Mouse (Mus musculus) intestine, embryonic 15.5 days (tissue): ENCODE measurements around the gene Gm20388. TPM values are rescaled to one million over a fixed set of nuclear protein-coding genes. Genes with fewer than 3 reads are reported as not detected.

ENCODE experiments used
- ATAC-seq: fragments of 200-750 bp; cut with Nextera tagmentation; 2 replicates; pipeline ENCODE4 v1.8.0; 2017; ENCODE audit warnings: moderate TSS enrichment, moderate library complexity
- H3K27ac ChIP-seq: fragments of 300-500 bp; sonication (generic); 2 replicates; pipeline ENCODE4 v1.5.1; 2015; ENCODE audit warnings: mild to moderate bottlenecking, inconsistent platforms
- H3K27me3 ChIP-seq: fragments of 300-500 bp; sonication (generic); replicated peaks from 2 replicates; pipeline ENCODE4 v1.6.1; 2015; ENCODE audit warnings: inconsistent platforms
- H3K36me3 ChIP-seq: fragments of 300-500 bp; sonication (generic); 2 replicates; pipeline ENCODE4 v1.6.1; 2015; ENCODE audit warnings: inconsistent platforms
- H3K4me1 ChIP-seq: fragments of 300-500 bp; sonication (generic); replicated peaks from 2 replicates; pipeline ENCODE4 v1.6.1; 2015; ENCODE audit warnings: inconsistent platforms
- H3K4me2 ChIP-seq: fragments of 300-500 bp; sonication (generic); replicated peaks from 2 replicates; pipeline ENCODE4 v1.6.1; 2015; ENCODE audit warnings: mild to moderate bottlenecking, inconsistent platforms
- H3K4me3 ChIP-seq: fragments of 300-500 bp; sonication (generic); replicated peaks from 2 replicates; pipeline ENCODE4 v1.5.1; 2015; ENCODE audit warnings: inconsistent platforms
- H3K9ac ChIP-seq: fragments of 300-500 bp; sonication (generic); 2 replicates; pipeline ENCODE4 v1.6.1; 2015; ENCODE audit warnings: inconsistent platforms
- H3K9me3 ChIP-seq: fragments of 300-500 bp; sonication (generic); 2 replicates; pipeline ENCODE4 v1.6.1; 2016; ENCODE audit warnings: inconsistent platforms
- WGBS: fragments of 180-500 bp; shearing (Covaris S2); methylation state at CpG from one replicate; pipeline ENCODE4 v1.1.7; 2015; 5-methylcytosine and 5-hydroxymethylcytosine counted together
- polyA plus RNA-seq: library from polyadenylated mRNA; unstranded; fragments of >200 nt; fragmentation: Nextera tagmentation; extraction: Ambion mirVana; gene quantifications from 2 replicates; pipeline ENCODE4 v1.2.1, GENCODE M21; 2015

Gene Gm20388
- polyA plus RNA-seq, 1 experiment from 2014 or later = not detected

GRCm38 (mm10) chr8:122084726-122085410 is 2174.2 kb downstream of the Gm20388 start:
- Histone ChIP-seq H3K4me2 (no peak overlapping the region), H3K4me3 (no peak overlapping the region), H3K27ac (no peak overlapping the region), H3K27me3 (no peaks in the 10 kb centered on the region), H3K4me1 (peaks cover 4% of the 10 kb centered on the region), H3K9ac (no peak overlapping the region), H3K9me3 (no peaks in the 10 kb centered on the region), H3K36me3 (no peaks in the 10 kb centered on the region)
- WGBS = 71% methylated on average over 15 of the region's 15 CpGs
- no peak for ATAC-seq

- H3K4me3 ChIP-seq = no peak overlapping the region
Measured at GRCm38 (mm10) chr8:122086064-122086463, 2175.4 kb downstream of the Gm20388 start.

GRCm38 (mm10) chr8:122088631-122089030 is 2178.0 kb downstream of the Gm20388 start:
- Histone ChIP-seq H3K27me3 (no peaks in the 10 kb centered on the region), H3K36me3 (no peaks in the 10 kb centered on the region), H3K4me3 (no peak overlapping the region), H3K4me2 (no peak overlapping the region), H3K4me1 (no peaks in the 10 kb centered on the region; the same call in 1 of the 2 replicates), H3K27ac (no peak overlapping the region), H3K9ac (no peak overlapping the region), H3K9me3 (no peaks in the 10 kb centered on the region)
- WGBS = 89% methylated on average over 16 of the region's 16 CpGs
- ATAC-seq = no peak

More at GRCm38 (mm10) chr8:122086064-122086463, 2175.4 kb downstream of the Gm20388 start:
- Histone ChIP-seq H3K27ac (no peak overlapping the region), H3K9me3 (no peaks in the 10 kb centered on the region), H3K4me2 (no peak overlapping the region), H3K4me1 (no peaks in the 10 kb centered on the region; the same call in 1 of the 2 replicates), H3K9ac (no peak overlapping the region), H3K36me3 (no peaks in the 10 kb centered on the region), H3K27me3 (no peaks in the 10 kb centered on the region)
- 85% methylated on average over 12 of the region's 12 CpGs for WGBS
- no peak for ATAC-seq

- no peaks in the 10 kb centered on the region for H3K27me3 ChIP-seq
- 64% methylated on average over 7 of the region's 7 CpGs for WGBS
- H3K9me3 ChIP-seq = no peaks in the 10 kb centered on the region
- ATAC-seq = no peak
- no peak overlapping the region for H3K27ac ChIP-seq
- no peak overlapping the region for H3K4me2 ChIP-seq
- no peak overlapping the region for H3K4me3 ChIP-seq
- H3K9ac ChIP-seq = no peak overlapping the region
- H3K36me3 ChIP-seq = no peaks in the 10 kb centered on the region
- no peaks in the 10 kb centered on the region; the same call in 1 of the 2 replicates for H3K4me1 ChIP-seq
Measured at GRCm38 (mm10) chr8:122089186-122089700, 2178.6 kb downstream of the Gm20388 start.

- ATAC-seq = no peak
- no peak overlapping the region for H3K9ac ChIP-seq
- WGBS = 85% methylated on average over 5 of the region's 5 CpGs
- no peaks in the 10 kb centered on the region for H3K9me3 ChIP-seq
- no peak overlapping the region for H3K4me3 ChIP-seq
- H3K4me2 ChIP-seq = no peak overlapping the region
- no peaks in the 10 kb centered on the region for H3K27me3 ChIP-seq
- no peak overlapping the region for H3K27ac ChIP-seq
- H3K4me1 ChIP-seq = no peaks in the 10 kb centered on the region; the same call in 1 of the 2 replicates
- no peaks in the 10 kb centered on the region for H3K36me3 ChIP-seq
Measured at GRCm38 (mm10) chr8:122092476-122092875, 2181.8 kb downstream of the Gm20388 start.

- Histone ChIP-seq H3K4me1 (peaks cover 12% of the 10 kb centered on the region), H3K4me3 (no peak overlapping the region), H3K27ac (no peak overlapping the region), H3K27me3 (no peaks in the 10 kb centered on the region), H3K36me3 (no peaks in the 10 kb centered on the region), H3K4me2 (no peak overlapping the region), H3K9ac (no peak overlapping the region), H3K9me3 (no peaks in the 10 kb centered on the region)
- 72% methylated on average over 3 of the region's 3 CpGs for WGBS
- no peak for ATAC-seq
Measured at GRCm38 (mm10) chr8:122098766-122099165, 2188.1 kb downstream of the Gm20388 start.

- Histone ChIP-seq H3K9me3 (no peaks in the 10 kb centered on the region), H3K4me3 (no peak overlapping the region), H3K27me3 (no peaks in the 10 kb centered on the region), H3K27ac (no peak overlapping the region), H3K4me2 (no peak overlapping the region), H3K9ac (no peak overlapping the region), H3K36me3 (no peaks in the 10 kb centered on the region), H3K4me1 (peaks cover 12% of the 10 kb centered on the region)
- 75% methylated on average over 7 of the region's 7 CpGs for WGBS
- no peak for ATAC-seq
Measured at GRCm38 (mm10) chr8:122099711-122100220, 2189.1 kb downstream of the Gm20388 start.

- no peak overlapping the region for H3K4me2 ChIP-seq
- no peaks in the 10 kb centered on the region for H3K36me3 ChIP-seq
- H3K4me1 ChIP-seq = peaks cover 17% of the 10 kb centered on the region
- H3K27ac ChIP-seq = no peak overlapping the region
- H3K9ac ChIP-seq = no peak overlapping the region
- no peak overlapping the region for H3K4me3 ChIP-seq
- no peaks in the 10 kb centered on the region for H3K27me3 ChIP-seq
- H3K9me3 ChIP-seq = no peaks in the 10 kb centered on the region
- no peak for ATAC-seq
- 77% methylated on average over 5 of the region's 5 CpGs for WGBS
Measured at GRCm38 (mm10) chr8:122101816-122102215, 2191.2 kb downstream of the Gm20388 start.

- H3K4me2 ChIP-seq = no peak overlapping the region
- H3K4me3 ChIP-seq = no peak overlapping the region
- H3K9ac ChIP-seq = no peak overlapping the region
- no peak overlapping the region for H3K27ac ChIP-seq
- no peaks in the 10 kb centered on the region for H3K9me3 ChIP-seq
- ATAC-seq = no peak
- 39% methylated on average over 8 of the region's 8 CpGs for WGBS
- H3K36me3 ChIP-seq = no peaks in the 10 kb centered on the region
- peaks cover 17% of the 10 kb centered on the region for H3K4me1 ChIP-seq
- no peaks in the 10 kb centered on the region for H3K27me3 ChIP-seq
Measured at GRCm38 (mm10) chr8:122102286-122102685, 2191.6 kb downstream of the Gm20388 start.

- Histone ChIP-seq H3K9me3 (no peaks in the 10 kb centered on the region), H3K27me3 (no peaks in the 10 kb centered on the region), H3K4me2 (no peak overlapping the region), H3K36me3 (no peaks in the 10 kb centered on the region), H3K4me3 (no peak overlapping the region), H3K9ac (no peak overlapping the region), H3K4me1 (peaks cover 17% of the 10 kb centered on the region), H3K27ac (no peak overlapping the region)
- WGBS = 54% methylated on average over 9 of the region's 9 CpGs
- no peak for ATAC-seq
Measured at GRCm38 (mm10) chr8:122103241-122103640, 2192.6 kb downstream of the Gm20388 start.

- 84% methylated on average over 4 of the region's 4 CpGs for WGBS
- no peaks in the 10 kb centered on the region for H3K27me3 ChIP-seq
- H3K9ac ChIP-seq = no peak overlapping the region
- no peaks in the 10 kb centered on the region for H3K9me3 ChIP-seq
- ATAC-seq = no peak
- H3K36me3 ChIP-seq = no peaks in the 10 kb centered on the region
- no peak overlapping the region for H3K27ac ChIP-seq
- no peak overlapping the region for H3K4me3 ChIP-seq
- peaks cover 17% of the 10 kb centered on the region for H3K4me1 ChIP-seq
- no peak overlapping the region for H3K4me2 ChIP-seq
Measured at GRCm38 (mm10) chr8:122104658-122105057, 2194.0 kb downstream of the Gm20388 start.

GRCm38 (mm10) chr8:122106270-122106669 is 2195.6 kb downstream of the Gm20388 start:
- Histone ChIP-seq H3K27ac (no peak overlapping the region), H3K9ac (no peak overlapping the region), H3K4me2 (no peak overlapping the region), H3K36me3 (no peaks in the 10 kb centered on the region), H3K4me1 (peaks cover 24% of the 10 kb centered on the region), H3K4me3 (no peak overlapping the region), H3K27me3 (no peaks in the 10 kb centered on the region), H3K9me3 (no peaks in the 10 kb centered on the region)
- 0 out of 2 replicates have a peak, but pooled peaks have one; percentile 23 for ATAC-seq
- 30% methylated on average over 9 of the region's 9 CpGs for WGBS
